Mouse (Mus musculus): ENCODE data around the gene Iqsec3. TPM values are rescaled to one million over a fixed set of nuclear protein-coding genes. Genes with fewer than 3 reads are reported as not detected.
"Not testable (repeated sequence)": the region's sequence is repeated elsewhere in the genome, so short reads cannot be mapped to it uniquely, and the experiment has no call there.

Gene Iqsec3
- polyA plus RNA-seq, 1 experiment from 2014 or later = 7.8 TPM

- H3K9me3 ChIP-seq = no peaks in the 10 kb centered on the region
- no peaks in the 10 kb centered on the region for H3K27me3 ChIP-seq (replicated peaks)
- H3K27ac ChIP-seq = no peak overlapping the region
- no peak overlapping the region for H3K9ac ChIP-seq
- H3K4me3 ChIP-seq = no peak overlapping the region
- no peaks in the 10 kb centered on the region for H3K4me1 ChIP-seq
- H3K36me3 ChIP-seq = no peaks in the 10 kb centered on the region
- ATAC-seq (ENCODE audit: low FRiP score, low read depth) = no peak
- H3K4me2 ChIP-seq (replicated peaks) = no peak overlapping the region
- 85% methylated on average over 3 of the region's 3 CpGs for WGBS
Observed at GRCm38 (mm10) chr6:121385397-121385796, 88.1 kb downstream of the Iqsec3 start.

DNA sequence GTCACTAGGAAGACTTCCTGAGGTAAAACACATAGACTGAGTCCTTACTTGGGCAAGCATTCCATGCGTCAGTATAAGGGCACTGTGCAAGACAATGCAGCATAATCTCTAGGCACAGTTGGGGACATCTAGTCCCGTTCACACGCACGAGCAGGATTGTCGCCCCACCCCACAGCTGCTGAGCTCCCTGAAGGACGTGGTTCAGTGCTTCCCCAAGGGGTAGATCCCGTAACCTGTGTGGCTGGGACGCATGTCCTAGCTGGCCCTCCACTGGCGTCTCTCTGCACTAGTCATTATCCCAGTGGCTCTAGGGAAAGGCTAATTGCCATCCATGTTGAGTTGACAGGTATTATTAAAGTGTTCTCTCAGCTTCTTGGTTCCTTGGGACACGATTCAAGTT is 91.4 kb downstream of the Iqsec3 start:
- WGBS = 54% methylated on average over 10 of the region's 10 CpGs
- 0 out of 2 replicates have a peak, but pooled peaks have one; percentile 30 for ATAC-seq (ENCODE audit: low FRiP score, low read depth)

GRCm38 (mm10) chr6:121380576-121380975 is 92.9 kb downstream of the Iqsec3 start:
- Histone ChIP-seq H3K4me1 (peaks cover 5% of the 10 kb centered on the region; the same call in 1 of the 2 replicates), H3K9ac (no peak overlapping the region), H3K27ac (no peak overlapping the region), H3K36me3 (no peaks in the 10 kb centered on the region), H3K4me2 (replicated peaks) (no peak overlapping the region), H3K27me3 (replicated peaks) (no peaks in the 10 kb centered on the region), H3K4me3 (no peak overlapping the region), H3K9me3 (no peaks in the 10 kb centered on the region)
- ATAC-seq (ENCODE audit: low FRiP score, low read depth) = no peak
- 83% methylated on average over 8 of the region's 8 CpGs for WGBS

More for the DNA sequence above, 91.4 kb downstream of the Iqsec3 start:
- Histone ChIP-seq H3K9me3 (no peaks in the 10 kb centered on the region), H3K36me3 (no peaks in the 10 kb centered on the region), H3K9ac (no peak overlapping the region), H3K4me1 (peaks cover 5% of the 10 kb centered on the region; the same call in 1 of the 2 replicates), H3K4me3 (no peak overlapping the region), H3K27me3 (replicated peaks) (no peaks in the 10 kb centered on the region), H3K27ac (no peak overlapping the region), H3K4me2 (replicated peaks) (no peak overlapping the region)

DNA sequence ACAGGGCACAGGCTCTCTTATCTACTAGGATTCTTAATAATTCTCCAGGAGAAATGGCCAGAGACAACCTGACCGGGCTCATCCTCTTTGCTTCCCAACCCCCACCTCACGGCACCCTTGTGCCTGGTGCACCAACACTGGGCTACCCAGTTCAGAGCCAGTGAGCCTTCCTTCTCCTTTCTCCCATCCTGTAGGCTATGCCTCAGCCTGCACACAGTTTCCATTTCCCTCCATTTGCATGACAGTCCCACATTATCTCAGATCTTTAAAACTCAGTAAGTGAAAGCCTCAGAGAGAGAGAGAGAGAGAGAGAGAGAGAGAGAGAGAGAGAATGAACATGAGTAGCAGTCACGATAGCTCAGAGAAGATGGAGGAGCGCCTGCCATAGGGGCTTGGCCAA is 95.2 kb downstream of the Iqsec3 start:
- no peak for ATAC-seq (ENCODE audit: low FRiP score, low read depth)
- Histone ChIP-seq H3K9me3 (no peaks in the 10 kb centered on the region), H3K27ac (no peak overlapping the region), H3K36me3 (no peaks in the 10 kb centered on the region), H3K4me3 (no peak overlapping the region), H3K9ac (no peak overlapping the region), H3K4me2 (replicated peaks) (no peak overlapping the region), H3K27me3 (replicated peaks) (no peaks in the 10 kb centered on the region), H3K4me1 (peaks cover 5% of the 10 kb centered on the region; the same call in 1 of the 2 replicates)
- WGBS = 60% methylated on average over 4 of the region's 4 CpGs

GRCm38 (mm10) chr6:121376159-121376558 is 97.3 kb downstream of the Iqsec3 start:
- no peak overlapping the region for H3K4me3 ChIP-seq
- no peak for ATAC-seq (ENCODE audit: low FRiP score, low read depth)

DNA sequence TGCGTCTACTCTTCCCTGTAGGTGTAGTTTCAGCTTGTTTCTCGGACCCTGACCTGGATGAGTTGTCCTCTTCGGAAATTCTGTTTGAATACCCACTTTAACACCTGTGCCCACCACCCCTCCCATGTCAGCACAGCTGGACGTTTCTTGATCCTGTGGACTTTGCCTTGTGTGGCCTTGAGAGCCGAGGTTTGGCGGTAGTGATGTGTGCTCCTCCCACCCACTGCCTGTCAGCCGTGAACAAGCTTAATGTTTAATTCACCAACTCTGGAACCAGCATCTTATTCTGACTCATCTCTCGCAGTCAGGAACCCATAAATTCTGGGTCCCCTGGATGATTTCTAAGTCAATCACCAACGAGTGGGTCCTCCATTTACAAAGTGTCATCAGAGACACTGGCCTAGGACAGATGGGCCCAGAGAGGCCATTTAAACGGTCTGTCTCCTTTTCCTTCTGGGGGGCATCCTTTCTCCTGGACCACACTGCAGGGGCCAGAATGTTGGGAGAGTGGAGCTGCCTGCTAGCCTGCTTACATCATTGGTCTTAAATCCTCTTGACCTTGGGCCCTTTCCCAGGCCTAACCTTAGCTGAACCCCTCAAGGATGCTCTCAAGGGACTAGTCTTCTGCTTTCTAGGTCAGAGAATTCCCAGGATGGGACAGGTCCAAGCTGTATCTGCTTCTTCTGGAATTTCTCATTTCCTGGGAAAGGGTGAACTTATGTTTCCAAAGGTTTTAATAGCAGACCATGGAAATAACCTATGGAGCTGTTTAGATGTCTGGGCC is 102.1 kb downstream of the Iqsec3 start:
- no peak for ATAC-seq (ENCODE audit: low FRiP score, low read depth)
- Histone ChIP-seq H3K4me2 (replicated peaks) (no peak overlapping the region), H3K9me3 (no peaks in the 10 kb centered on the region), H3K4me3 (no peak overlapping the region), H3K36me3 (no peaks in the 10 kb centered on the region), H3K27me3 (replicated peaks) (no peaks in the 10 kb centered on the region), H3K27ac (no peak overlapping the region), H3K9ac (no peak overlapping the region), H3K4me1 (no peaks in the 10 kb centered on the region)
- WGBS = 73% methylated on average over 10 of the region's 10 CpGs

More at GRCm38 (mm10) chr6:121376159-121376558, 97.3 kb downstream of the Iqsec3 start:
- no peaks in the 10 kb centered on the region for H3K9me3 ChIP-seq
- no peaks in the 10 kb centered on the region for H3K36me3 ChIP-seq
- H3K4me2 ChIP-seq (replicated peaks) = no peak overlapping the region
- no peak overlapping the region for H3K27ac ChIP-seq
- H3K27me3 ChIP-seq (replicated peaks) = no peaks in the 10 kb centered on the region
- H3K4me1 ChIP-seq = peaks cover 5% of the 10 kb centered on the region; the same call in 1 of the 2 replicates
- 82% methylated on average over 12 of the region's 12 CpGs for WGBS
- no peak overlapping the region for H3K9ac ChIP-seq

DNA sequence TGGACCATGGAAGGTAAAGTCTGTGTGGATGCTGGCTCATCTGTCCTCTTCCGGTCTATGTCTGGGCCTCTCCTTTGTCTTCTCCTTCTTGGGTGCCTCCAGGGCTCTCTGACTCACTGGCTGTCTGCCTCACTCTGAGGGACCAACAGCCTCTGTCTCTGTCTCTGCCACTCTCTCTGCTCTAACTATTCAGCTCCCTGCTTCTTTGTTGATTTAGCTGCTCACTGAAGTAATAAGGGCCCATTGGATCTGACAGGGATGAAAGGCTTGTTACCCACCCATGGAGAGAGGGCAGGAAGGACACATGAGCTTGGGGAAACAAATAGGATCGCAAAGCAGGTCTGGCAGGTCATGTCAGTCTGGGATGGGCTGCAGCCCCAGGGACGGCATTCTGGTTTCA is 106.4 kb downstream of the Iqsec3 start:
- H3K4me3 ChIP-seq = no peak overlapping the region
- no peaks in the 10 kb centered on the region for H3K36me3 ChIP-seq
- H3K27me3 ChIP-seq (replicated peaks) = no peaks in the 10 kb centered on the region
- no peak for ATAC-seq (ENCODE audit: low FRiP score, low read depth)
- no peak overlapping the region for H3K27ac ChIP-seq
- H3K9ac ChIP-seq = no peak overlapping the region
- H3K9me3 ChIP-seq = no peaks in the 10 kb centered on the region
- H3K4me1 ChIP-seq = no peaks in the 10 kb centered on the region
- no peak overlapping the region for H3K4me2 ChIP-seq (replicated peaks)
- WGBS = 59% methylated on average over 3 of the region's 3 CpGs

DNA sequence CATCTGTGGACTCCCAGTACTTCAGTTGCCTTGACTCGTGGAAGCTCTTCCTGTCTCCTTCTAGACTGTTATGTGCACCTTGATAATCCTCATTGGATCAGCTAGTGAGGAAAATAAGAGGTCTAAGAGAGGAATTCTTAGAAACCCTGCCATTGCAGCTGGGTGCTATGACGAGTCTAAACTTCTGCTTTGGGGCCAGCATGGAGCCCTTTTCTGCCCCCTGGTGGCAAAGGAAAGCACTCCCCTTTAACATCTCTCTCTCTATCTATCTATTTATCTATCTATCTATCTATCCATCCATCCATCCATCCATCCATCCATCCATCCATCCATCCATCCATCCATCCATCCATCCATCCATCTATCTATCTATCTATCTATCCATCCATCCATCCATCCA is 106.9 kb downstream of the Iqsec3 start:
- H3K27me3 ChIP-seq (replicated peaks); ATAC-seq (ENCODE audit: low FRiP score, low read depth); H3K9ac ChIP-seq; H3K4me3 ChIP-seq; H3K27ac ChIP-seq; H3K4me1 ChIP-seq; H3K9me3 ChIP-seq; H3K4me2 ChIP-seq (replicated peaks); H3K36me3 ChIP-seq: not testable (repeated sequence)
- WGBS = 22% methylated on average over 2 of the region's 2 CpGs

- 57% methylated on average over 4 of the region's 4 CpGs for WGBS
Observed at GRCm38 (mm10) chr6:121363956-121364355, 109.5 kb downstream of the Iqsec3 start.

DNA sequence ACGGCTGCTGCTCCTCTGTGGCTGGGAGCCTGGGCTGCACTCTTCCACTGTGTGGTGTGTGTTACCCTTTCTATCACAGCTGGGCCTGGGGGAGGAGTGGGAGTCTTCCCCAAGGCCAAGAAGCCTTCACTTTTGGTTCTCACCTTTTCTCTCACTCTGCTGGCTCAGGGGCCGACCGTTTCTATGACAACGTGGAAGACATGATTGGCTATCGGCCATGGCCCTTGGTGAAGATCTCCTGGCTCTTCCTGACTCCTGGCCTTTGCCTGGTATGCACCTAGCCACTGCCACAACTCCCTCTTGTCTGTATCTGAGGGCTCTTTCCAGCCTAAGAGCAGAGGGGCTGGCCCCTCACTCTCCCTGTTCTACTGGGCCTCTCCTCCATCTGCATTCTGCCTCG is 110.4 kb downstream of the Iqsec3 start:
- 81% methylated on average over 6 of the region's 6 CpGs for WGBS
- H3K4me3 ChIP-seq = no peak overlapping the region

More at GRCm38 (mm10) chr6:121363956-121364355, 109.5 kb downstream of the Iqsec3 start:
- H3K27ac ChIP-seq = no peak overlapping the region
- H3K36me3 ChIP-seq = no peaks in the 10 kb centered on the region
- H3K4me1 ChIP-seq = no peaks in the 10 kb centered on the region
- no peak overlapping the region for H3K4me3 ChIP-seq
- no peak overlapping the region for H3K4me2 ChIP-seq (replicated peaks)
- H3K27me3 ChIP-seq (replicated peaks) = no peaks in the 10 kb centered on the region
- ATAC-seq (ENCODE audit: low FRiP score, low read depth) = no peak
- H3K9ac ChIP-seq = no peak overlapping the region
- H3K9me3 ChIP-seq = no peaks in the 10 kb centered on the region

GRCm38 (mm10) chr6:121357232-121357631 is 116.2 kb downstream of the Iqsec3 start:
- H3K27ac ChIP-seq = no peak overlapping the region
- no peaks in the 10 kb centered on the region for H3K27me3 ChIP-seq (replicated peaks)
- no peak overlapping the region for H3K4me3 ChIP-seq
- 70% methylated on average over 6 of the region's 6 CpGs for WGBS
- ATAC-seq (ENCODE audit: low FRiP score, low read depth) = no peak
- H3K4me1 ChIP-seq = no peaks in the 10 kb centered on the region
- H3K4me2 ChIP-seq (replicated peaks) = no peak overlapping the region
- H3K36me3 ChIP-seq = no peaks in the 10 kb centered on the region
- H3K9ac ChIP-seq = no peak overlapping the region
- no peaks in the 10 kb centered on the region for H3K9me3 ChIP-seq

More for the DNA sequence above, 110.4 kb downstream of the Iqsec3 start:
- Histone ChIP-seq H3K27me3 (replicated peaks) (no peaks in the 10 kb centered on the region), H3K4me1 (no peaks in the 10 kb centered on the region), H3K27ac (no peak overlapping the region), H3K4me2 (replicated peaks) (no peak overlapping the region), H3K9ac (no peak overlapping the region), H3K9me3 (no peaks in the 10 kb centered on the region), H3K36me3 (no peaks in the 10 kb centered on the region)
- ATAC-seq (ENCODE audit: low FRiP score, low read depth) = no peak

GRCm38 (mm10) chr6:121356041-121356440 is 117.4 kb downstream of the Iqsec3 start:
- no peak for ATAC-seq (ENCODE audit: low FRiP score, low read depth)
- Histone ChIP-seq H3K4me1 (no peaks in the 10 kb centered on the region), H3K27me3 (replicated peaks) (no peaks in the 10 kb centered on the region), H3K9ac (no peak overlapping the region), H3K9me3 (no peaks in the 10 kb centered on the region), H3K27ac (no peak overlapping the region), H3K36me3 (no peaks in the 10 kb centered on the region), H3K4me2 (replicated peaks) (no peak overlapping the region), H3K4me3 (no peak overlapping the region)
- WGBS = 85% methylated on average over 1 of the region's 1 CpGs

GRCm38 (mm10) chr6:121352276-121352675 is 121.2 kb downstream of the Iqsec3 start:
- H3K9me3 ChIP-seq = no peaks in the 10 kb centered on the region
- H3K4me3 ChIP-seq = no peak overlapping the region
- no peaks in the 10 kb centered on the region for H3K4me1 ChIP-seq
- no peaks in the 10 kb centered on the region for H3K36me3 ChIP-seq
- H3K27ac ChIP-seq = no peak overlapping the region
- H3K4me2 ChIP-seq (replicated peaks) = no peak overlapping the region
- no peak overlapping the region for H3K9ac ChIP-seq
- WGBS = 37% methylated on average over 2 of the region's 2 CpGs
- ATAC-seq (ENCODE audit: low FRiP score, low read depth) = no peak
- H3K27me3 ChIP-seq (replicated peaks) = no peaks in the 10 kb centered on the region
